Mouse (Mus musculus) adrenal gland (tissue): Measurements from ENCODE around the gene Ophn1.

Experiments
- microRNA-seq, 2 experiments: library from miRNA; unstranded; fragments of <30 nt; microRNA quantifications; one replicate each; pipeline ENCODE4; 2019

Ophn1 gene

Small RNA genes within 50 kb of the gene (microRNA-seq; reads per million reads assigned to microRNA genes)
- gene Gm27554, result 0 reads per million in 2 experiments
